Mouse (Mus musculus): ENCODE results near the gene Bach1.

The Bach1 gene

DNA sequence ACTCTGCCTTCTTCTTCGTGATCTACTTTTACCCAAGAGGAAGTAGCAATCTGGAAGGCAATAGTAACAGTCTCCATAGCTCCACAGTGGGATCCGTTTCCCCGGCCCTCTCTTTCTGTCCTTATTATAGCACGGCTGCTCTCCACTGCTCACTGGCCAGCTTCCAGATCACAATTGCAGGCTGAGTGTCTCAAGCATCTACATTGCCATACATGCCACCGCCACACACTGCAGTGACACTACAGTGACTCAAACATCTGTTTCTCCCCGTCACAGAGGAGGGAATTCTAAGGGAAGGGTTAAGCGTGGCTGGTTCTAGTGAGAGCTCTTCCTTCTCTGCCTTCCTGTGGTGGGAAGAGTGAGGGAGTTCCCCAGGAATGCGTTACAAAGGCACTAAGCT is 9.5 kb upstream of the Bach1 start:
- no peaks in the 10 kb centered on the region for H3K9me3 ChIP-seq (ENCODE audit: low read length)
- H3K4me3 ChIP-seq (replicated peaks; ENCODE audit: low read length) = no peak overlapping the region
- H3K27me3 ChIP-seq (ENCODE audit: insufficient read depth, low read length) = no peaks in the 10 kb centered on the region
- TF ChIP-seq CTCF (conservative IDR thresholded peaks at IDR 0.05; ENCODE audit: low read length) (no peak), NANOG (IDR thresholded peaks at IDR 0.05; ENCODE audit: borderline replicate concordance, low read length) (no peak), POU5F1 (IDR thresholded peaks at IDR 0.05; ENCODE audit: borderline replicate concordance, low read length) (no peak)
- H3K4me1 ChIP-seq (replicated peaks; ENCODE audit: low read depth, low read length) = peaks cover 47% of the 10 kb centered on the region
- no peaks in the 10 kb centered on the region for H3K36me3 ChIP-seq (ENCODE audit: insufficient read depth, low read length)

DNA sequence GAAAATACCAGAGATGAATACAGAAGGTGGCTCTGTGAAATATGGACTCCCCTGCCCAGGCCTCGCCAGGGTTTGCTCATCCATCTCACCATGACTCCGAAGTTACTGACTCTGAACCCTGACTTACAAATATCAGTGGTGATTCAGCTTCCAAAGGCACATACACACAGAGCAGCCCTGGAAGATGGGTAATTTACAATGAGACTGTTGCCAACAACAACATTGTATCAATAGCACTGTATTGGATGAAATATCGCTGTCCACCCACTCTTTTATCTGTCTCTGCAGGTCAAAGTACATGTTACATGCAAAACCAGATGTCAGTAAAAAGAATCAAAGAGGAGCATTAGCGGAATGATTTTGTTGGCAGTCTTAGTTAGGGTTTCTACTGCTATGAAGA is 8.2 kb upstream of the Bach1 start:
- Histone ChIP-seq H3K4me1 (replicated peaks; ENCODE audit: low read depth, low read length) (peaks cover 47% of the 10 kb centered on the region), H3K27me3 (ENCODE audit: insufficient read depth, low read length) (0 out of 2 replicates have a peak, but pooled peaks cover under 1% of the 10 kb centered on the region), H3K4me3 (replicated peaks; ENCODE audit: low read length) (no peak overlapping the region), H3K36me3 (ENCODE audit: insufficient read depth, low read length) (no peaks in the 10 kb centered on the region), H3K9me3 (ENCODE audit: low read length) (no peaks in the 10 kb centered on the region)
- TF ChIP-seq NANOG (IDR thresholded peaks at IDR 0.05; ENCODE audit: borderline replicate concordance, low read length) (no peak), CTCF (conservative IDR thresholded peaks at IDR 0.05; ENCODE audit: low read length) (no peak), POU5F1 (IDR thresholded peaks at IDR 0.05; ENCODE audit: borderline replicate concordance, low read length) (no peak)

DNA sequence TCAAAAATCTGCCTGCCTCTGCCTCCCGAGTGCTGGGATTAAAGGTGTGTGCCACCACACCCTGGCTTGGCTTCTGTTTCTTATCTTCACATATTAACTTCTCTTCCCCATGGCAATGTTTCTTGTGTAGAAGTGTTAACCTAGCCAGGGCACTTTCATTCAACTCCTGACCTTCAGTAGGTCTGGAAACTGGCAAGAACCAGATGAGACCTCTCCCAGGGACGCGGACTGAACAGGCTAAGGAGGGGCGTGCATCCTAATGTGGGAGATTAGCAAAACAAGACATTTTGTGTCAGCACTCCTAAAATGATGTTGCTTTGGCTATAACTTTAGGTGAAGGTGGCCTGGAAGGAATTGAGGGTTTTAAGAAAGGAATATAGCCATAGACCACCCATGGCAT is 7.6 kb upstream of the Bach1 start:
- Histone ChIP-seq H3K4me1 (replicated peaks; ENCODE audit: low read depth, low read length) (peaks cover 47% of the 10 kb centered on the region), H3K9me3 (ENCODE audit: low read length) (no peaks in the 10 kb centered on the region), H3K36me3 (ENCODE audit: insufficient read depth, low read length) (no peaks in the 10 kb centered on the region), H3K4me3 (replicated peaks; ENCODE audit: low read length) (no peak overlapping the region), H3K27me3 (ENCODE audit: insufficient read depth, low read length) (0 out of 2 replicates have a peak, but pooled peaks cover 4% of the 10 kb centered on the region)
- TF ChIP-seq CTCF (conservative IDR thresholded peaks at IDR 0.05; ENCODE audit: low read length) = no peak
- TF ChIP-seq NANOG (IDR thresholded peaks at IDR 0.05; ENCODE audit: borderline replicate concordance, low read length) = peak; percentile 31; the same call in 1 of the 2 replicates

- no peak for TF ChIP-seq POU5F1 (IDR thresholded peaks at IDR 0.05; ENCODE audit: borderline replicate concordance, low read length)
- no peak for TF ChIP-seq NANOG (IDR thresholded peaks at IDR 0.05; ENCODE audit: borderline replicate concordance, low read length)
- TF ChIP-seq CTCF (conservative IDR thresholded peaks at IDR 0.05; ENCODE audit: low read length) = no peak
- peaks cover 49% of the 10 kb centered on the region for H3K4me1 ChIP-seq (replicated peaks; ENCODE audit: low read depth, low read length)
- no peaks in the 10 kb centered on the region for H3K9me3 ChIP-seq (ENCODE audit: low read length)
- H3K27me3 ChIP-seq (ENCODE audit: insufficient read depth, low read length) = peaks cover 11% of the 10 kb centered on the region
- H3K36me3 ChIP-seq (ENCODE audit: insufficient read depth, low read length) = no peaks in the 10 kb centered on the region
- H3K4me3 ChIP-seq (replicated peaks; ENCODE audit: low read length) = no peak overlapping the region
Measured at GRCm38 (mm10) chr16:87692591-87692990, 6.2 kb upstream of the Bach1 start.

GRCm38 (mm10) chr16:87697707-87698365 is 909 bp upstream of the Bach1 start:
- peaks cover 40% of the 10 kb centered on the region for H3K4me1 ChIP-seq (replicated peaks; ENCODE audit: low read depth, low read length)
- peaks cover 16% of the 10 kb centered on the region for H3K27me3 ChIP-seq (ENCODE audit: insufficient read depth, low read length)
- H3K36me3 ChIP-seq (ENCODE audit: insufficient read depth, low read length) = no peaks in the 10 kb centered on the region
- no peaks in the 10 kb centered on the region for H3K9me3 ChIP-seq (ENCODE audit: low read length)
- no peak for TF ChIP-seq NANOG (IDR thresholded peaks at IDR 0.05; ENCODE audit: borderline replicate concordance, low read length)
- TF ChIP-seq POU5F1 (IDR thresholded peaks at IDR 0.05; ENCODE audit: borderline replicate concordance, low read length) = no peak
- no peak for TF ChIP-seq CTCF (conservative IDR thresholded peaks at IDR 0.05; ENCODE audit: low read length)
- H3K4me3 ChIP-seq (replicated peaks; ENCODE audit: low read length) = peak overlapping the region; percentile 88

DNA sequence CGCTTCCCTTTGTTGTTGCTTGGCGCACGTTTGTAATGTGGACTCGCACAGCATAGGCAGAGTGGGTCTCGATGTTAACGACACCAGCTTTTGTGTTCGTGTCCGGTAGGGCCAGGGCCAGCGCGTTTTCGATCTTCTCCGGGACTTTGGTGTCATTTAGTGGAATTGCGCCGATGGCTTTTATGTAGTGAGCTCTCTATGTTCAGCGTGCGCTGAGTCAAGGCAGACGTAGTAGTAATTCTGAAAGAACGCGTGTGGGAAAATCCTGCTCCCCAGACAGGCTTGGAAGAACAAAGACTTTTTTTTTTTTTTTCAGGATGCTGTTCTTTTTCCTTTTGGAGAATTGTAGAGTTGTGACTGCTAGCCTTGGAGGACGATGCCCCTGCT is 554 bp downstream of the Bach1 start:
- H3K27me3 ChIP-seq (ENCODE audit: insufficient read depth, low read length) = peaks cover 16% of the 10 kb centered on the region
- peaks cover under 1% of the 10 kb centered on the region; the same call in 1 of the 2 replicates for H3K36me3 ChIP-seq (ENCODE audit: insufficient read depth, low read length)
- peaks cover 47% of the 10 kb centered on the region for H3K4me1 ChIP-seq (replicated peaks; ENCODE audit: low read depth, low read length)
- no peak for TF ChIP-seq CTCF (conservative IDR thresholded peaks at IDR 0.05; ENCODE audit: low read length)
- no peak for TF ChIP-seq POU5F1 (IDR thresholded peaks at IDR 0.05; ENCODE audit: borderline replicate concordance, low read length)
- TF ChIP-seq NANOG (IDR thresholded peaks at IDR 0.05; ENCODE audit: borderline replicate concordance, low read length) = no peak
- no peaks in the 10 kb centered on the region for H3K9me3 ChIP-seq (ENCODE audit: low read length)
- H3K4me3 ChIP-seq (replicated peaks; ENCODE audit: low read length) = peak overlapping the region; percentile 88

DNA sequence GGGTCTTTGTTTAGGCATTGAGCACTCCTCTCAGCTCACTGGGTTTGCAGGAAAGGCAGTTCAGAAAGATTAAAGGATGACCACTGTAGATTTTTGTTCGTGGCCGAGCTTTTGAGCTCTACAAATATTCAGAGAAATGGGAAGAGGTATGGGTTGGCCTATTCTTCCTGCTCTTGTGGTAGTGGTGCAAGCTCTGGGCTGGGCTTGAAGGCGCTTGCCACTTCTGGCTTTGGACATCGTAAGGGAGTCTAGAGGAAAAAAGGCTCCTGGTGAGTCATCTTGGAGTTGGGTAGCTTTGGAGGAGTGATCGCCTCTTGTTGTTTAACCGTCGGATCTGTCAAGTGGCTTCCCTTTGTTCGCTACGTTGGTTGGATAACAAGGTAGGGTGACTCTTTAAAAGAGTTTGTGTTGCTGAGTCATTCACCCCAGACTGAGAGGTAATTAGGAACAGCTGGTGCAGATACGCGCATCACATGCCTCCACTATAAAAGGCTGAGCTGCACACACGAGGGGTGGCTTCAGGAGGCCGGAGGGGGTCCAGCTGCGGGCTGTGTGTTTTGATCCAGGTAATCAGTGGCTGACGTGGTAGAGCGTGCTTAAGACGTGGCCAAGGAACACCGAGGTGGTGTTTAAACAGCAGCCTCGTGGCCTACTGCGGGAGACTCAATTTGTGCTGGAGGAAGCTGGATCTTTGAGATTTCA is 1.1 kb downstream of the Bach1 start:
- H3K4me3 ChIP-seq (replicated peaks; ENCODE audit: low read length) = peak overlapping the region; percentile 88

DNA sequence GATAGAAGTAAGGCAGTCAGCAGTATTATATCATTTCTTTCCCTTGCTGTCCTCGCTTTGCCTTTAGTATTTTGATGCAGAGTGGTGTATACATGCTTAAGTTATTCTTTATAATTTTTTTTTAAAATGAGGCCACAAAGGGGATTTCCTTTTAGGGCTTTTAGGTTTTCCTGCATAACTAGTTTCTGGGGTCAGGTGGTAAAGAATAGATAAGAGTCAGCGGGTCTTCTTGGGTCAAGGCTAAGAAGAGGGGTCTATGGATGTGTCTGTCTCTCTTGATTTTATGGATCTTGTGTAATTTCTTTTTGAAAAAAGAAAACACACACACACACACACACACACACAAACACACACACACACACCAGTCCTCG is 1.6 kb downstream of the Bach1 start:
- Histone ChIP-seq H3K36me3 (ENCODE audit: insufficient read depth, low read length) (peaks cover 4% of the 10 kb centered on the region; the same call in 1 of the 2 replicates), H3K9me3 (ENCODE audit: low read length) (no peaks in the 10 kb centered on the region), H3K27me3 (ENCODE audit: insufficient read depth, low read length) (peaks cover 16% of the 10 kb centered on the region), H3K4me3 (replicated peaks; ENCODE audit: low read length) (peak overlapping the region; percentile 88), H3K4me1 (replicated peaks; ENCODE audit: low read depth, low read length) (peaks cover 52% of the 10 kb centered on the region)
- no peak for TF ChIP-seq POU5F1 (IDR thresholded peaks at IDR 0.05; ENCODE audit: borderline replicate concordance, low read length)

More for the DNA sequence above, 1.1 kb downstream of the Bach1 start:
- peaks cover 4% of the 10 kb centered on the region; the same call in 1 of the 2 replicates for H3K36me3 ChIP-seq (ENCODE audit: insufficient read depth, low read length)
- H3K9me3 ChIP-seq (ENCODE audit: low read length) = no peaks in the 10 kb centered on the region
- no peak for TF ChIP-seq POU5F1 (IDR thresholded peaks at IDR 0.05; ENCODE audit: borderline replicate concordance, low read length)
- peak; percentile 87 for TF ChIP-seq NANOG (IDR thresholded peaks at IDR 0.05; ENCODE audit: borderline replicate concordance, low read length)
- H3K4me1 ChIP-seq (replicated peaks; ENCODE audit: low read depth, low read length) = peaks cover 51% of the 10 kb centered on the region
- H3K27me3 ChIP-seq (ENCODE audit: insufficient read depth, low read length) = peaks cover 16% of the 10 kb centered on the region

Data from E14TG2a.4 (cell line).